In the genomic region with DNA sequence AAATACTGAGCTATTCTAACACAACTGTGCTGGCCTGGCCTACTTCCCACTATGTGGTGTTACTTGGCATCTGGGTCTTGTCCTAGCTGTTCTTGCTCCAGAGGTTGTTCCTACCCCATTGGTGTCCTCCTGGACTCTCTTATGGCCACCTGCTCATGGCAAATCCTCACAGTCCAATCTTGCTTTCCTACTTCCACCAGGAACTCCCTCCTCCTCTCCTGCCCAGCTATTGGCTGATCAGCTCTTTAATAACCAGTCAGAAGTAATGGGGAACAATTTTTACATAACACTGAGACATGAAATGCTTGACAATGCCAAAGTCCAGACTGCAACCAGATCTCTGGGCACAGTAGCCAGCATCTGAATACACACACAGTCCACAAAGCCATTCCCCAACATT, we compare ENCODE assay signal across 28 mouse cellular contexts.
"Had no signal": no experiment of that assay in that cellular context is flagged by ENCODE, and none has a peak within 500 bp of the region (broad histone marks: within the 10 kb centered on the region; RNA-seq: fewer than 3 reads in every experiment).

No protein-coding gene starts in this region.

- H3K4me1 ChIP-seq: limb, embryonic 10.5 days; limb, embryonic 12.5 days; limb, embryonic 13.5 days; limb, embryonic 15.5 days; liver, embryonic 12.5 days; liver, embryonic 13.5 days; liver, embryonic 15.5 days; lung, embryonic 15.5 days; midbrain, embryonic 10.5 days; midbrain, embryonic 12.5 days; midbrain, embryonic 13.5 days; midbrain, embryonic 15.5 days; neural tube, embryonic 12.5 days had no signal

- H3K27me3 ChIP-seq: limb, embryonic 12.5 days; limb, embryonic 13.5 days; limb, embryonic 15.5 days; liver, embryonic 12.5 days; liver, embryonic 13.5 days; liver, embryonic 15.5 days; lung, embryonic 15.5 days; megakaryocyte, embryonic 14.5 days; midbrain, embryonic 12.5 days; midbrain, embryonic 13.5 days; midbrain, embryonic 15.5 days; neural tube, embryonic 12.5 days had no signal

- H3K9ac ChIP-seq: limb, embryonic 12.5 days; limb, embryonic 13.5 days; limb, embryonic 15.5 days; liver, embryonic 12.5 days; liver, embryonic 13.5 days; liver, embryonic 14.5 days; liver, embryonic 15.5 days; liver, postnatal 0 days; lung, embryonic 14.5 days; lung, embryonic 15.5 days; midbrain, embryonic 12.5 days; midbrain, embryonic 13.5 days; midbrain, embryonic 15.5 days; neural tube, embryonic 12.5 days had no signal

- H3K4me3 ChIP-seq: left cerebral cortex, adult 2 months; limb, embryonic 10.5 days; limb, embryonic 12.5 days; limb, embryonic 13.5 days; limb, embryonic 15.5 days; liver, embryonic 12.5 days; liver, embryonic 13.5 days; liver, embryonic 15.5 days; lung, embryonic 15.5 days; megakaryocyte, embryonic 14.5 days; midbrain, embryonic 10.5 days; midbrain, embryonic 12.5 days; midbrain, embryonic 13.5 days; midbrain, embryonic 15.5 days; myocyte; neural tube, embryonic 12.5 days had no signal

- H3K27ac ChIP-seq: left cerebral cortex, adult 2 months; limb, embryonic 10.5 days; limb, embryonic 12.5 days; limb, embryonic 13.5 days; limb, embryonic 15.5 days; liver, embryonic 12.5 days; liver, embryonic 13.5 days; liver, embryonic 14.5 days; liver, embryonic 15.5 days; lung, embryonic 15.5 days; macrophage; midbrain, embryonic 10.5 days; midbrain, embryonic 12.5 days; midbrain, embryonic 13.5 days; midbrain, embryonic 15.5 days; neural tube, embryonic 12.5 days had no signal

- H3K36me3 ChIP-seq: limb, embryonic 10.5 days; limb, embryonic 12.5 days; limb, embryonic 13.5 days; limb, embryonic 15.5 days; liver, embryonic 12.5 days; liver, embryonic 13.5 days; liver, embryonic 15.5 days; lung, embryonic 15.5 days; midbrain, embryonic 10.5 days; midbrain, embryonic 12.5 days; midbrain, embryonic 13.5 days; midbrain, embryonic 15.5 days; neural tube, embryonic 12.5 days had no signal

- DNase-seq: left cerebral cortex, postnatal 4 days; liver, embryonic 13.5 days; liver, postnatal 0 days; lung, adult 18-20 months; lung, adult 2 months; lung, embryonic 14.5 days; lung, postnatal 10 days; lung, postnatal 14 days; lung, postnatal 36 days; lung, postnatal 4 days; midbrain, embryonic 14.5 days had no signal
